14 mouse cellular contexts compared by ENCODE assay signal in the genomic region with DNA sequence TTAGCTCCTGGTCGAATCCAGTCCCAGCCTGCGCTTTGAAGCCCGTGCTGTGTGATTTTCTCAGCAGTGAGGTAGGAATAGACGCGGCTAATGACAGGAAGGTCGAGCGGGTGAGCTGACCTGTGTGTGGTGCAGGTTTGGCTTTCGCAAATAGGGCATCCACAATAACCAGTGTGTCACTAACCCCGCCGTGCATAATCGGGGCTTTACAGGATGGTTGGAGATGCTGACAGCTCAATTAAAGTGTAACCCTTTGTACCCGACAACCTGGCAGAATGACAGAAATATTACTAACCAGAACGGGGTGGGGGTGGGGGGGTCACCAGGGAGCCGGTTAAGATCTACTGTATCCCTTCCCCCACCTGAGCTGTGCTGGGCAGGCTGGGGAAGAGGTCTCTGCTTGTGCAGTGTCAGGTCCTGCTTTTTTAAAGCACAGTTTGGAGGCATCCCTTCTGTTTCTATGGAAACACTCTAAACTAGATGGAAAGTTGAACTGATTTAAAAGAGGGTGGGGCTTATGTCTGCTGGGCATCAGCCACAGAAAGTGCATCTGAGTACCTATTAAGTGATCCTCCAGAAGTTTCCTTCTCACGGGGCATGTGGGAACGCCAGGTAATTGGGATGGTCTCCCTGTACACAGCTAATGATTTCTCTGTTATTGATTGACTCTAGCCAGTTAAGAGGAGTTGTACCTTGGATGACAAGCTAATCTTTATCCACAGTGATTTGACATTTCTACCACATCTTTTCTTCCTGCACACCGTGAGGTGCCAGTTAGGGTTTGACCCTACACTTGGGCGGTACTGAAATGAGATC.
DNase-seq lines count a peak whose midpoint lies in the region; ATAC-seq lines count a peak whose summit lies in the region.
"Had no signal": no experiment of that assay in that cellular context is flagged by ENCODE, and none has a peak within 500 bp of the region (broad histone marks: within the 10 kb centered on the region; RNA-seq: fewer than 3 reads in every experiment).

No protein-coding gene starts in this region.

- no peak overlapping the region for H3K9ac ChIP-seq in forebrain, embryonic 15.5 days (replicated peaks)
- H3K9ac ChIP-seq in kidney, embryonic 14.5 days (ENCODE audit: low read depth, low read length) = no peak overlapping the region
- no peak overlapping the region for H3K9ac ChIP-seq in midbrain, embryonic 12.5 days (replicated peaks)
- H3K9ac ChIP-seq: embryonic facial prominence, embryonic 15.5 days; heart, embryonic 15.5 days; neural tube, embryonic 12.5 days had no signal

- peak; percentile 31 for DNase-seq in embryo, embryonic 10 days (ENCODE audit: low spot score)
- no peak for DNase-seq in embryo, embryonic 9.5 days (ENCODE audit: extremely low spot score)
- DNase-seq in right cerebral cortex, adult 18-20 months = no peak
- no peak for DNase-seq in T-cell, adult 2 months (ENCODE audit: low spot score)
- DNase-seq in left cerebral cortex, adult 11 months (ENCODE audit: low spot score) = no peak
- DNase-seq: cerebellum, adult 9-10 months; lung, adult 18-20 months; thymus, adult 18-20 months had no signal

- peaks cover 62% of the 10 kb centered on the region for H3K27me3 ChIP-seq in forebrain, embryonic 15.5 days
- H3K27me3 ChIP-seq in kidney, embryonic 14.5 days (ENCODE audit: control insufficient read depth, insufficient read depth, low read length) = no peaks in the 10 kb centered on the region
- peaks cover under 1% of the 10 kb centered on the region; the same call in 1 of the 2 replicates for H3K27me3 ChIP-seq in midbrain, embryonic 12.5 days
- H3K27me3 ChIP-seq: embryonic facial prominence, embryonic 15.5 days; heart, embryonic 15.5 days; neural tube, embryonic 12.5 days had no signal

- H3K36me3 ChIP-seq in forebrain, embryonic 15.5 days = peaks cover under 1% of the 10 kb centered on the region; the same call in 1 of the 2 replicates
- H3K36me3 ChIP-seq in kidney, embryonic 14.5 days (ENCODE audit: control insufficient read depth, insufficient read depth, low read length) = no peaks in the 10 kb centered on the region; the same call in 1 of the 2 replicates
- H3K36me3 ChIP-seq in midbrain, embryonic 12.5 days = peaks cover 5% of the 10 kb centered on the region; the same call in 1 of the 2 replicates
- H3K36me3 ChIP-seq: embryonic facial prominence, embryonic 15.5 days; heart, embryonic 15.5 days had no signal

- WGBS in forebrain, embryonic 15.5 days = 35% methylated on average over 18 of the region's 18 CpGs
- WGBS in kidney, embryonic 14.5 days = 36% methylated on average over 18 of the region's 18 CpGs
- WGBS in midbrain, embryonic 12.5 days = 47% methylated on average over 18 of the region's 18 CpGs

- H3K27ac ChIP-seq in forebrain, embryonic 15.5 days (replicated peaks) = no peak overlapping the region
- H3K27ac ChIP-seq in kidney, embryonic 14.5 days (ENCODE audit: low read depth, low read length) = no peak overlapping the region
- 0 out of 2 replicates have a peak overlapping the region, but pooled peaks have one; percentile 10 for H3K27ac ChIP-seq in midbrain, embryonic 12.5 days (replicated peaks)
- H3K27ac ChIP-seq: embryonic facial prominence, embryonic 15.5 days; heart, embryonic 15.5 days; neural tube, embryonic 12.5 days had no signal

- no peaks in the 10 kb centered on the region for H3K9me3 ChIP-seq in forebrain, embryonic 15.5 days
- no peaks in the 10 kb centered on the region for H3K9me3 ChIP-seq in kidney, embryonic 14.5 days (ENCODE audit: control insufficient read depth, low read length)
- H3K9me3 ChIP-seq in midbrain, embryonic 12.5 days = no peaks in the 10 kb centered on the region
- H3K9me3 ChIP-seq: embryonic facial prominence, embryonic 15.5 days; heart, embryonic 15.5 days; neural tube, embryonic 12.5 days had no signal

- H3K4me1 ChIP-seq in forebrain, embryonic 15.5 days = peaks cover 14% of the 10 kb centered on the region; the same call in 1 of the 2 replicates
- no peaks in the 10 kb centered on the region for H3K4me1 ChIP-seq in kidney, embryonic 14.5 days (ENCODE audit: control insufficient read depth, insufficient read depth, low read length)
- peaks cover 41% of the 10 kb centered on the region for H3K4me1 ChIP-seq in midbrain, embryonic 12.5 days
- H3K4me1 ChIP-seq: embryonic facial prominence, embryonic 15.5 days had no signal

- H3K4me3 ChIP-seq in forebrain, embryonic 15.5 days = no peak overlapping the region
- no peak overlapping the region for H3K4me3 ChIP-seq in kidney, embryonic 14.5 days (ENCODE audit: low read length)
- no peak overlapping the region for H3K4me3 ChIP-seq in midbrain, embryonic 12.5 days
- H3K4me3 ChIP-seq: embryonic facial prominence, embryonic 15.5 days; heart, embryonic 15.5 days; neural tube, embryonic 12.5 days had no signal

- ATAC-seq in forebrain, embryonic 15.5 days (replicated peaks) = peak; percentile 62
- peak; percentile 62; the same call in 1 of the 2 replicates for ATAC-seq in kidney, embryonic 14.5 days (ENCODE audit: low FRiP score, low TSS enrichment)
- peak; percentile 74 for ATAC-seq in midbrain, embryonic 12.5 days (ENCODE audit: low FRiP score, low read depth)

- H3K4me2 ChIP-seq in forebrain, embryonic 15.5 days (replicated peaks) = no peak overlapping the region
- no peak overlapping the region for H3K4me2 ChIP-seq in kidney, embryonic 14.5 days (replicated peaks; ENCODE audit: low read depth, low read length)
- H3K4me2 ChIP-seq in midbrain, embryonic 12.5 days (replicated peaks) = no peak overlapping the region
- H3K4me2 ChIP-seq: embryonic facial prominence, embryonic 15.5 days; heart, embryonic 15.5 days; neural tube, embryonic 12.5 days had no signal
